Mouse (Mus musculus) testis, adult 2 months (tissue): ENCODE measurements around the gene Ankle1.

Experiments
- CTCF ChIP-seq: fragments of 200-500 bp; IDR thresholded peaks from 2 replicates; pipeline ENCODE4 v1.5.1; 2012; ENCODE audit warnings: low read depth, mild to moderate bottlenecking, inconsistent platforms, low read length, moderate library complexity; ENCODE audit not compliant: control insufficient read depth, insufficient read depth, insufficient replicate concordance
- POLR2A ChIP-seq: fragments of 200-500 bp; IDR thresholded peaks from 2 replicates; pipeline ENCODE4 v1.6.1; 2012; ENCODE audit warnings: low read depth, mild to moderate bottlenecking, inconsistent platforms, low read length, moderate library complexity; ENCODE audit not compliant: control insufficient read depth

- TF ChIP-seq CTCF (no peak), POLR2A (no peak)
These were observed 16.3 kb downstream of the Ankle1 start for GRCm38 (mm10) chr8:71422121-71422520.
